Mouse (Mus musculus) kidney, postnatal 0 days (tissue): ENCODE data around the gene Cyp4b1. TPM values are rescaled to one million over a fixed set of nuclear protein-coding genes. Genes with fewer than 3 reads are reported as not detected.

Experiments used
- ATAC-seq: fragments of 200-750 bp; cut with Nextera tagmentation; replicated peaks from 2 replicates; pipeline ENCODE4 v1.8.0; 2017; ENCODE audit warnings: low read depth, moderate number of reproducible peaks, moderate TSS enrichment, moderate library complexity; ENCODE audit not compliant: low FRiP score
- DNase-seq: peaks from one replicate; pipeline ENCODE4 v3.0.0-alpha.2; 2016; ENCODE audit warnings: low spot score
- H3K27ac ChIP-seq: fragments of 300-500 bp; sonication (generic); 2 replicates; pipeline ENCODE4 v1.5.1; 2014; ENCODE audit warnings: mild to moderate bottlenecking
- H3K27me3 ChIP-seq: fragments of 300-500 bp; sonication (generic); 2 replicates; pipeline ENCODE4 v1.6.1; 2014; ENCODE audit warnings: low read length, mixed read lengths; ENCODE audit not compliant: insufficient read depth
- H3K36me3 ChIP-seq: fragments of 300-500 bp; sonication (generic); 2 replicates; pipeline ENCODE4 v1.6.1; 2014; ENCODE audit warnings: low read length, mixed read lengths; ENCODE audit not compliant: insufficient read depth
- H3K4me1 ChIP-seq: fragments of 300-500 bp; sonication (generic); replicated peaks from 2 replicates; pipeline ENCODE4 v1.6.1; 2014; ENCODE audit warnings: antibody characterized with exemption, low read length, mixed read lengths; ENCODE audit not compliant: insufficient read depth
- H3K4me2 ChIP-seq: fragments of 300-500 bp; sonication (generic); 2 replicates; pipeline ENCODE4 v1.6.1; 2014; ENCODE audit warnings: mild to moderate bottlenecking, low read length, moderate library complexity, mixed read lengths
- H3K4me3 ChIP-seq: fragments of 300-500 bp; sonication (generic); replicated peaks from 2 replicates; pipeline ENCODE4 v1.5.1; 2014; ENCODE audit warnings: low read depth, low read length
- H3K9ac ChIP-seq: fragments of 300-500 bp; sonication (generic); 2 replicates; pipeline ENCODE4 v1.6.1; 2014; ENCODE audit warnings: low read depth, low read length
- H3K9me3 ChIP-seq: fragments of 300-500 bp; sonication (generic); replicated peaks from 2 replicates; pipeline ENCODE4 v1.6.1; 2016; ENCODE audit warnings: low read length, inconsistent platforms, mixed read lengths
- CTCF ChIP-seq: IDR thresholded peaks from 2 replicates; pipeline ENCODE4 v1.5.1; 2016; ENCODE audit warnings: antibody characterized with exemption, low read depth, mild to moderate bottlenecking, moderate library complexity
- WGBS: fragments of 180-500 bp; shearing (Covaris S2); extraction: QIAGEN DNeasy Blood & Tissue Kit; methylation state at CpG from one replicate; pipeline ENCODE4 v1.1.7; 2014; 5-methylcytosine and 5-hydroxymethylcytosine counted together
- polyA plus RNA-seq: library from polyadenylated mRNA; unstranded; fragments of >200 nt; fragmentation: Nextera tagmentation; extraction: Ambion mirVana; gene quantifications from 2 replicates; pipeline ENCODE4 v1.2.1, GENCODE M21; 2015

Cyp4b1 gene
- polyA plus RNA-seq, 1 experiment from 2014 or later = 11.5 TPM

- Histone ChIP-seq H3K4me2 (no peak overlapping the region), H3K4me3 (no peak overlapping the region), H3K9ac (no peak overlapping the region), H3K9me3 (no peaks in the 10 kb centered on the region), H3K27me3 (no peaks in the 10 kb centered on the region), H3K4me1 (no peaks in the 10 kb centered on the region), H3K27ac (no peak overlapping the region), H3K36me3 (no peaks in the 10 kb centered on the region)
- no peak for TF ChIP-seq CTCF
- DNase-seq = no peak
- 52% methylated on average over 2 of the region's 2 CpGs for WGBS
- no peak for ATAC-seq
Observed at GRCm38 (mm10) chr4:115596824-115597336, 50.6 kb downstream of the Cyp4b1 start.

GRCm38 (mm10) chr4:115596357-115596756 lies 51.2 kb downstream of the Cyp4b1 start:
- no peak overlapping the region for H3K9ac ChIP-seq
- ATAC-seq (no peak), DNase-seq (no peak)
- H3K36me3 ChIP-seq = no peaks in the 10 kb centered on the region
- no peak overlapping the region for H3K27ac ChIP-seq
- no peaks in the 10 kb centered on the region for H3K9me3 ChIP-seq
- H3K4me3 ChIP-seq = no peak overlapping the region
- H3K4me2 ChIP-seq = no peak overlapping the region
- WGBS = 82% methylated on average over 1 of the region's 1 CpGs
- H3K27me3 ChIP-seq = no peaks in the 10 kb centered on the region
- no peak for TF ChIP-seq CTCF
- no peaks in the 10 kb centered on the region for H3K4me1 ChIP-seq

GRCm38 (mm10) chr4:115583036-115583435 lies 64.5 kb downstream of the Cyp4b1 start:
- H3K9me3 ChIP-seq = no peaks in the 10 kb centered on the region
- H3K4me3 ChIP-seq = no peak overlapping the region
- DNase-seq (no peak), ATAC-seq (no peak)
- no peak overlapping the region for H3K9ac ChIP-seq
- H3K36me3 ChIP-seq = no peaks in the 10 kb centered on the region
- H3K27me3 ChIP-seq = no peaks in the 10 kb centered on the region
- TF ChIP-seq CTCF = no peak
- no peak overlapping the region for H3K27ac ChIP-seq
- no peaks in the 10 kb centered on the region for H3K4me1 ChIP-seq
- no peak overlapping the region for H3K4me2 ChIP-seq

GRCm38 (mm10) chr4:115575776-115576175 lies 71.7 kb downstream of the Cyp4b1 start:
- no peak for TF ChIP-seq CTCF
- no peak for ATAC-seq
- 80% methylated on average over 2 of the region's 2 CpGs for WGBS

GRCm38 (mm10) chr4:115575255-115575654 lies 72.3 kb downstream of the Cyp4b1 start:
- no peak overlapping the region for H3K27ac ChIP-seq
- DNase-seq = no peak
- no peaks in the 10 kb centered on the region for H3K36me3 ChIP-seq
- H3K4me2 ChIP-seq = no peak overlapping the region
- ATAC-seq = no peak
- 80% methylated on average over 3 of the region's 3 CpGs for WGBS
- no peak overlapping the region for H3K9ac ChIP-seq
- H3K4me3 ChIP-seq = no peak overlapping the region
- H3K4me1 ChIP-seq = no peaks in the 10 kb centered on the region
- no peaks in the 10 kb centered on the region for H3K27me3 ChIP-seq
- H3K9me3 ChIP-seq = no peaks in the 10 kb centered on the region
- no peak for TF ChIP-seq CTCF

More at GRCm38 (mm10) chr4:115575776-115576175, 71.7 kb downstream of the Cyp4b1 start:
- no peak for DNase-seq
- H3K36me3 ChIP-seq = no peaks in the 10 kb centered on the region
- no peaks in the 10 kb centered on the region for H3K27me3 ChIP-seq
- no peak overlapping the region for H3K4me2 ChIP-seq
- no peak overlapping the region for H3K9ac ChIP-seq
- no peaks in the 10 kb centered on the region for H3K4me1 ChIP-seq
- H3K9me3 ChIP-seq = no peaks in the 10 kb centered on the region
- H3K4me3 ChIP-seq = no peak overlapping the region
- H3K27ac ChIP-seq = no peak overlapping the region

Other genes starting within 250 kb of the Cyp4b1 start
- 0.34 and 0.46 TPM in 2 replicates for gene Cyp4a12b, start 236.1 kb downstream of the Cyp4b1 start, polyA plus RNA-seq
- gene Cyp4a30b, start 195.1 kb downstream of the Cyp4b1 start, polyA plus RNA-seq = 0.26 and 0.38 TPM in 2 replicates
- gene Cyp4a14, start 151.6 kb downstream of the Cyp4b1 start, polyA plus RNA-seq = 2.3 and 2.5 TPM in 2 replicates
- gene Cyp4a10, start 129.5 kb downstream of the Cyp4b1 start, polyA plus RNA-seq = 34.7 and 35.5 TPM in 2 replicates
- gene Cyp4a31, start 84.1 kb downstream of the Cyp4b1 start, polyA plus RNA-seq = 49.7 and 50.6 TPM in 2 replicates
- 0.24 TPM in 1 of 2 replicates, not detected in the other for gene Cyp4a32, start 46.8 kb downstream of the Cyp4b1 start, polyA plus RNA-seq
- gene Efcab14, start 90.0 kb upstream of the Cyp4b1 start, polyA plus RNA-seq = 28.9 and 30.4 TPM in 2 replicates
- 0.59 and 0.64 TPM in 2 replicates for gene Tex38, start 133.3 kb upstream of the Cyp4b1 start, polyA plus RNA-seq
- 61.6 and 62.1 TPM in 2 replicates for gene Atpaf1, start 137.1 kb upstream of the Cyp4b1 start, polyA plus RNA-seq
- gene Mob3c, start 180.4 kb upstream of the Cyp4b1 start, polyA plus RNA-seq = 7.4 and 8.9 TPM in 2 replicates
- gene Mknk1, start 191.5 kb upstream of the Cyp4b1 start, polyA plus RNA-seq = 20.4 and 21.6 TPM in 2 replicates
- gene Kncn, start 236.7 kb upstream of the Cyp4b1 start, polyA plus RNA-seq = 0.05 and 0.09 TPM in 2 replicates
- not detected in 2 replicates for gene 6430628N08Rik, start 242.9 kb upstream of the Cyp4b1 start, polyA plus RNA-seq